Mouse (Mus musculus) monocyte, adult 2 months (primary cell): ENCODE data around the gene Wbp2nl.

Experiments
- DNase-seq, 2 experiments: peaks; one replicate each; pipeline ENCODE4 v3.0.0; 2022; ENCODE audit warnings: low spot score in 2 of 2, low read depth in 1 of 2

Wbp2nl gene

GRCm38 (mm10) chr15:82298764-82299561, at the start of gene Wbp2nl:
Gene Wbp2nl, plus strand, starts transcription at chr15:82298954.
- DNase-seq = no peak

- no peak for DNase-seq
These were observed 47.2 kb upstream of the Wbp2nl start for GRCm38 (mm10) chr15:82251579-82251978.

DNA sequence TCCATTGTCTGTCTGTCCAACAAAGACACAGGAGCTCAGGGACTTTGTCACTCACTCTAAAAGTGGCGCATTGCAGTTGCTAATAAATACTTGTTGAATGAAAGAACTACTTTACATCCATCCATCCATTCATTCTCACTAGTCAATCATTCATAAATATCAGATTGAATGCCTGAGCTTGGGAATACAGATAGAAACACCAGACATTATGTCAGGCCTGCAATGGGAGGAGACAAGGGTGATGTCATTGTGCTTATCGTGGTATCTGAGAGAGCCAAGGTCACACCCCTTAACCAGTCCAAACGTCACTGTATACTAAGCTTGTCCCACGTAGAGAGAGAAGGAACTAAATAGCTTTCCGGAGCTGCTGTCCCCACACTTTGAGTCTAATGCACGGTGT, 46.7 kb upstream of the Wbp2nl start, which contains the start of gene 1500009C09Rik:
Gene 1500009C09Rik (plus strand): TSS at position 301 of the 400 bp plus-strand sequence.
- DNase-seq = no peak

DNA sequence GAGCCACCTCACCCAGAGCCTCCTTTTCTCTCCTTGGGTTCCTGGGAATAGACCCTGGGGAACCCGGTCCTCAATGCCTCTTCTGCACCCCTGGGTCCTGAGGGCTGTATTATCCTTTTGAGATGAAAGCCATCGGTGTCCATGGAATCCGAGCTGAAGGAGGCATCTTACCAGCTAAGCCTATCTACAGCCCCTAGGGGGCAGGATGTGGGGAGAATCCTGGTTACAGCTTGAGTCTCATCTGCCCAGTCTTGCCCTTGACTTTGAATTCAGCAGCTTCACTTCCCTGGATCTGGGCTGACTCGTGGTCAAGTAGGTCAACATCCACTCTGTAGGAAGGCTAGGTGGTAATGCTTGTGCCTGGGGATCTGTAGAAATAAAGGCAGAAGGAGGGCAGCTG, 43.5 kb upstream of the Wbp2nl start:
- DNase-seq = no peak

GRCm38 (mm10) chr15:82255944-82256383, 42.8 kb upstream of the Wbp2nl start:
- DNase-seq = no peak

DNA sequence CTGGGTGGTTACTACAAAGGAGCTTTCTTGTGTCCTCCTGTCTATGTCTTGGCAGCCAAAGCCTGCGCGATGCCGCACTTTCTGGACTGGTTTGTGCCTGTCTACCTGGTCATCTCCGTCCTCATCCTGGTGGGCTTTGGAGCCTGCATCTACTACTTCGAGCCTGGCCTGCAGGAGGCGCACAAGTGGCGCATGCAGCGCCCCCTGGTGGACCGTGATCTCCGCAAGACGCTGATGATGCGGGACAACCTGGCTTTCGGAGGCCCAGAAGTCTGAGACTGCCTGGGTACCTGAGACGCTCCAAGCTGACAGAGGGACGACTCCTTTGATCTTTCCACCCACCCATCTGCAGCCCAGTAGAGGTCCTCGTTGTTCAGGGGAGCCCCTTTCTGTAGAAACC, 39.2 kb upstream of the Wbp2nl start:
- peak; percentile 29 to 56 for DNase-seq

DNA sequence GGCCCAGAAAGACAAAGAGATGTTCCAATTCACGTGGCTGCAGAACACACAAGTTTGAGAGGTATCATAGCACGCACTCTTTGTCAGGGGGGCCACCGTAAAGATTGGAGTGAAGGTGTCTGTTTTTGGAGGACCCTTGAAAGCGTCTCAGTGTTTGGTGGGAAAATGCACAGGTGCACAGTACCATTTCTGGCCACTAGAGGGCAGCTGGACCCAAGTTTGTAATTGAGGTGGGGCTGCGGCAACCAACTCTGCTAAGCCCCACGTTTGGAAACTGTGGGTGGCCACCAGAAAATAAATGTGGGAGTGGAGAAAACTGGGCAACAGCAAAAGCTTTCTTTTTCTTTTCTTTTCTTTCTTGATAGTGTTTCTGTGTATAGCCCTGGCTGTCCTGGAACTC, 32.4 kb upstream of the Wbp2nl start:
- no peak for DNase-seq

DNA sequence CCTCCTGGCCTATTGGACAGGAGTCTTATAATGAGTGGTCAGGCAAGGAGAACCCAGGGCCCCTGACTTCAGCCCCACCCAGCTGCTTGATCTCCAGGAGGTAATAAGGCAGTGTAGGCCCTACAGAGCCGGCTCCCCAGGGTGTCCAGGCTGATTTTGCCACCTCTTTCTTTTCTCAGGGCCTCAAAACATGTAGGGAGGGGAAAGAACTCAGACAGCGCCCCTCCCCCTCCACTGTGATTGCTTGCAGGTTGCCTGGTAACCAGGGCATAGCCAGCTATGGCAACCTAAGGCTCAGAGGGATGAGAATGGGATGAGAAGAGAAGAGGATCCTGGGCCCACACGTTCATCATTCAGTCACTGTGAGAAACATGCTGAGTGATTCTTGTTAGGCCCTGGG, 30.6 kb upstream of the Wbp2nl start:
- DNase-seq = no peak

GRCm38 (mm10) chr15:82268783-82269182, 30.0 kb upstream of the Wbp2nl start:
- DNase-seq = no peak

- no peak for DNase-seq
These were observed 27.6 kb upstream of the Wbp2nl start for GRCm38 (mm10) chr15:82271201-82271600.

- DNase-seq = no peak
These were observed 26.5 kb upstream of the Wbp2nl start for GRCm38 (mm10) chr15:82272295-82272694.

- no peak for DNase-seq
These were observed 24.2 kb upstream of the Wbp2nl start, which contains the start of gene Sept3 for GRCm38 (mm10) chr15:82274593-82274926. Gene Sept3, plus strand, starts transcription at chr15:82274893.

DNA sequence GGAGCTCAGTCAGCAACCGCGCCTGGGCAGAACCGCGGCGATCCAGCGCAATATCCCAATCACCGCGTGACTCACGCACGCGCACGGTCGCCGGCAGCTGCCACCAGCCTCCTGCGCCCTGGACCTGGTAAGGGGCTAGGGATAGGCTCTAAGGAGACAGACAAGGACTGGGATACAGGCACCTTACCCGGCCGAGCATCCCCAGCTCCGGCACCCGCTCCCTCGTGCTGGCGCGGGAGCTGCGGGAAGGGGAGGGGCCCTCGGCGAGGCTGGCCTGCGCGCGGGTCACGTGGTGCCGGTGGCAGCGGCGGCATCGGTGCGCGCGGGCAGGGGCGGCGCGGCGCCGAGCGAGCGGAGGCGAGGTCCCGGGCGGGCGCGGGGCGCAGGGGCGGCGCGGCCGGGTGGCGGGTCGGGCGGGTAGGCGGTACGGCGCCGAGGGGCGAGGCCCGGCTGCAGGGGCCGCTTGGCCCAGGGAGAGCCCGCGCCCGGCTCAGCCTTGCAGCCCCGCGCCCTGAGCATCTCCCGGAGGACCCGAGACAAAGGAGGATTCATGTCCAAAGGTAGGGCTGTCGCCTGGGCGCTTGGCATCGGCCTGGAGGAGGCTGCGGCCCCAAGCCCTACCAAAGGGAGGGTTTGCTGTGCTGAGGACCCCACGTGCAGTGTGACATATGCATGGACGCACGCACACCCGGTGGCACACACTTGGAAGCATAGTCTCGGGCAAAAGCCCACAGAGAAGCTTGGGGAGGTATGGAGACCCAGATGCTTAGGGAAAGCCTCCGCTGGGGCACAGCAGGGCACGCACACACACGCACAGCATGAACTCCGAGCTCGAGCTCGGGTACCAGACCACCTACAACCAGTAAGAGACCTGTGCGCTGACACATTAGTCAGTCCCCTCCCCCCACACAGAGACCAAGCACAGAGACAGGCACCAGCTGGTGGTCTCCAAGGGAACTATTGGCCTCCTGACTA, 23.5 kb upstream of the Wbp2nl start:
- DNase-seq = no peak

DNA sequence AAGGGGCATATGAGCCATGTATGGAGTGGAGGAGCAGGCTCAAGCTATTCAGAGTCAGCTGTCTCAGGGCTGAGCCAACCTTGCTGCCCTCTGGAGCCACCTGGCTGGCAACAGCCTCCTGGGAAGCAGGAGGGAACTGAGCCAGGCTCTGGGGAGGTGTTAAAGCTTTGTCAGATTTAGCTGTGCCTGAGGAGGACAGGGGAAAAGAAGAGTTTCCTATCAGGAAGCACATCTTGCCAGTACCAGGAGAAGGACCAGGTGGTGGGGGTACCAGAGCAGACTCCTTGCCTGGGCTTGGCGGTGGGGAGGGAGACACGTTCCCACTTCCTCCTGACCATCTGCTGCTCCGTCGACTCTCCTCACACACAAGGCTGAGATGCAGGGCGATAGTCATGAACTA, 21.2 kb upstream of the Wbp2nl start:
- DNase-seq = no peak

GRCm38 (mm10) chr15:82280638-82281037, 18.1 kb upstream of the Wbp2nl start:
- no peak for DNase-seq

- no peak for DNase-seq
These were observed 12.6 kb upstream of the Wbp2nl start for GRCm38 (mm10) chr15:82286157-82286556.

DNA sequence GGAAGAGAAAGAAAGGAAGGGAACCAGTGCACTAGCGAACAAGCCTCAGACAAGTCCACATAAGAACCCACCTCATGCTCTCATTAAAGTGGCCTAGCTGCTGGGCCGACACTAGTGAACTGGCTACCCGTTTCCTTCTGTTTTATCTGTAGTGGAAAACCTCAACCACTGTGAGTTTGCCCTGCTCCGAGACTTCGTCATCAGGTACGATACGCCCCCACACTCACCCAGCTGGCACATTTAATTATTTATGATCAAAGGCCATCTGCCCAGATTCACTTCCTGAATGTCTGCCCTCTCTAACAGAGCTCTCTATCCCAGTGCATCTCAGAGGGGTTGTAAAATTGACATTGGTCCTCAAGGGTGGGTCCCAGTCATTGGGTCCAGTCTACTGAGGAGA, 8.5 kb upstream of the Wbp2nl start:
- DNase-seq = no peak

- no peak for DNase-seq
These were observed 5.9 kb upstream of the Wbp2nl start for GRCm38 (mm10) chr15:82292851-82293250.

- no peak for DNase-seq
These were observed 5.5 kb upstream of the Wbp2nl start for GRCm38 (mm10) chr15:82293271-82293711.

- no peak for DNase-seq
These were observed 4.7 kb upstream of the Wbp2nl start for GRCm38 (mm10) chr15:82294059-82294458.

GRCm38 (mm10) chr15:82307107-82307506, 8.4 kb downstream of the Wbp2nl start:
- no peak for DNase-seq

DNA sequence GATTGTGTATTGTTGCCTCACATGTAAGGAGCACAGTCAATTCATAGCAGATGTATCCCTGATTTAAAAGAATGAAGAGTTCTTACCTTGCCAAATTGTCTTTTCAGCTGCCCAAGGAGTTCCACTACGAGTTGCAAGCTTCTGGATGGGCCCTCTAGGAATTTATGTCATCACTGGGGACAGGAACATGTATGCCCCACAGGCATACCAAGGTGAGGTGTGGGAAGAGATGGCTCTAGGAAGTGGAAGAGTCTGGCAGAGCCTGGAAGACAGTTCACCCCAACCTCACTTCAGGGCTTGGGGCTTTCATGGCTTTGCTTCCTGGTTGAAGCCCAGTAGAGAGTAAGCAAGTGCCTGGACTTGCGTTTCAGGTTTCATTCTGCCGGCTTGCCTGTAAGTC, 9.7 kb downstream of the Wbp2nl start:
- no peak for DNase-seq
